ENCODE assay signal across 10 mouse cellular contexts in the genomic region with DNA sequence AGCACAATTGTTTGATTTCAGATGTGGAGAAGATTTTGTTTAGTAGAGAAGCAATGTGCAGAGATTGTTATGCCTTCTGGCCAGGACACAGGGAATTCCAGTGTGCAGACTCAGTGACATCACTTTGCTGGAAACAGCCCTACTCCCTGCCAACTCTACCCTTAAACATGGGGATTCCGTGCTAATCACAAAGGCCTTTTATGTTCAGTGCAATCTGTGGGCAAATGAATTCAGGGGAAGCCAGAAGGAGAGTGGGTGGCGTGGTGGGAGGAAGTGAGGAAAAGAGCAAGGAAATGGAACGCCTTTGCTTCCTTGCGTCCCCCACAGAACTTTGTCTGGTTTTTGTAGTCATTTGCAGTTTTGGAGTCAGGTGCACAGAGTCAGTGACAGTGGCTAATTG. TPM values are rescaled to one million over a fixed set of nuclear protein-coding genes. Genes with fewer than 3 reads are reported as not detected.
DNase-seq lines count a peak whose midpoint lies in the region; ATAC-seq and TF ChIP-seq lines count a peak whose summit lies in the region.
"Had no signal": no experiment of that assay in that cellular context is flagged by ENCODE, and none has a peak within 500 bp of the region (broad histone marks: within the 10 kb centered on the region; RNA-seq: fewer than 3 reads in every experiment).

No protein-coding gene starts in this region.

- intact Hi-C loops in heart, postnatal 25 days (cut with DNase I): no loop called here

- no peak for DNase-seq in heart, postnatal 25 days (ENCODE audit: low spot score)
- DNase-seq in layer of hippocampus, adult 11-12 months (ENCODE audit: low spot score): peak; percentile 67
- DNase-seq in kidney, adult 2 months: no peak
- no peak for DNase-seq in spleen, adult 18-20 months
- no peak for DNase-seq in cerebellum, postnatal 14 days
- DNase-seq: thymus, postnatal 14 days had no signal

- H3K4me1 ChIP-seq in heart, embryonic 12.5 days (replicated peaks): peaks cover 21% of the 10 kb centered on the region
- peaks cover 12% of the 10 kb centered on the region for H3K4me1 ChIP-seq in brown adipose tissue, adult 24 weeks (ENCODE audit: control insufficient read depth, insufficient read depth, insufficient read length, low read length)
- peaks cover 13% of the 10 kb centered on the region for H3K4me1 ChIP-seq in midbrain, embryonic 13.5 days (replicated peaks)
- H3K4me1 ChIP-seq in kidney, adult 2 months (ENCODE audit: control insufficient read depth, insufficient read depth, low read length): no peaks in the 10 kb centered on the region

- H3K36me3 ChIP-seq in heart, embryonic 12.5 days: no peaks in the 10 kb centered on the region
- no peaks in the 10 kb centered on the region for H3K36me3 ChIP-seq in midbrain, embryonic 13.5 days
- H3K36me3 ChIP-seq in kidney, adult 2 months (ENCODE audit: control insufficient read depth, insufficient read depth, low read length): no peaks in the 10 kb centered on the region

- no peak overlapping the region for H3K4me3 ChIP-seq in heart, embryonic 12.5 days
- H3K4me3 ChIP-seq in brown adipose tissue, adult 24 weeks (ENCODE audit: insufficient read depth, low read depth, low read length): no peak overlapping the region
- no peak overlapping the region for H3K4me3 ChIP-seq in midbrain, embryonic 13.5 days (replicated peaks)
- H3K4me3 ChIP-seq in kidney, adult 2 months (ENCODE audit: insufficient read depth, low read depth, low read length): no peak overlapping the region

- ATAC-seq in heart, embryonic 12.5 days (ENCODE audit: insufficient number of reproducible peaks, low FRiP score): 0 out of 2 replicates have a peak, but pooled peaks have one; percentile 56
- ATAC-seq in midbrain, embryonic 13.5 days: peak; percentile 9; the same call in 1 of the 2 replicates

- H3K4me2 ChIP-seq in heart, embryonic 12.5 days: no peak overlapping the region
- H3K4me2 ChIP-seq in midbrain, embryonic 13.5 days (replicated peaks): no peak overlapping the region

- H3K27me3 ChIP-seq in heart, embryonic 12.5 days (replicated peaks): no peaks in the 10 kb centered on the region
- H3K27me3 ChIP-seq in midbrain, embryonic 13.5 days: no peaks in the 10 kb centered on the region
- H3K27me3 ChIP-seq in kidney, adult 2 months (replicated peaks; ENCODE audit: control insufficient read depth, insufficient read depth, low read length): no peaks in the 10 kb centered on the region

- no peak for TF ChIP-seq CTCF in kidney, adult 2 months (conservative IDR thresholded peaks at IDR 0.05; ENCODE audit: insufficient read depth, insufficient read length, low read depth, low read length)

- 57% methylated on average over 4 of the region's 4 CpGs for WGBS in heart, embryonic 12.5 days
- WGBS in midbrain, embryonic 13.5 days: 59% methylated on average over 4 of the region's 4 CpGs
- WGBS in kidney, adult 2 months: 61% methylated on average over 4 of the region's 4 CpGs

- no peaks in the 10 kb centered on the region for H3K9me3 ChIP-seq in heart, embryonic 12.5 days (replicated peaks)
- no peaks in the 10 kb centered on the region for H3K9me3 ChIP-seq in midbrain, embryonic 13.5 days

- H3K27ac ChIP-seq in heart, embryonic 12.5 days (ENCODE audit: poor library complexity, severe bottlenecking): no peak overlapping the region
- H3K27ac ChIP-seq in brown adipose tissue, adult 24 weeks (replicated peaks; ENCODE audit: low read depth, low read length): peak overlapping the region; percentile 18; the same call in 1 of the 2 replicates
- peak overlapping the region; percentile 16; the same call in 1 of the 2 replicates for H3K27ac ChIP-seq in midbrain, embryonic 13.5 days
- no peak overlapping the region for H3K27ac ChIP-seq in kidney, adult 2 months (ENCODE audit: insufficient read depth, low read depth, low read length)

- no peak for TF ChIP-seq POLR2A in kidney, adult 2 months (IDR thresholded peaks at IDR 0.05; ENCODE audit: low read depth, low read length)

- H3K9ac ChIP-seq in heart, embryonic 12.5 days: no peak overlapping the region
- H3K9ac ChIP-seq in midbrain, embryonic 13.5 days (replicated peaks): no peak overlapping the region; the same call in 1 of the 2 replicates

RNA-seq across cellular contexts. Expression of a gene that starts 46.1 kb away (rescaled TPM):
- 0.04 and 0.28 TPM in 2 replicates for polyA plus RNA-seq in heart, embryonic 12.5 days (2016; fragmentation: Nextera tagmentation; extraction: Ambion mirVana)
- total RNA-seq in heart, postnatal 25 days (2021): not detected
- not detected in 2 replicates for polyA plus RNA-seq in brown adipose tissue, adult 24 weeks (2012; ENCODE audit: insufficient read depth, insufficient read length, missing spikeins)
- 0.12 and 0.17 TPM in 2 replicates for polyA plus RNA-seq in midbrain, embryonic 13.5 days (2015; fragmentation: Nextera tagmentation; extraction: Ambion mirVana)
- polyA plus RNA-seq in kidney, adult 2 months (2012; rRNA removed): not detected in 2 replicates
- polyA plus RNA-seq: large intestine, adult 2 months had no signal

Comparison
In these comparisons a context has a peak if more than half of its experiments do, and no peak if none do; other contexts are left out.
1. H3K27ac ChIP-seq: peak in brown adipose tissue, adult 24 weeks (single experiment) and midbrain, embryonic 13.5 days (single experiment); none in heart, embryonic 12.5 days (single experiment) and kidney, adult 2 months (single experiment).